Mouse (Mus musculus) stomach, postnatal 0 days (tissue): ENCODE measurements at regions not wholly inside any gene's neighbourhood (a gene's known extent, or its start where the extent isn't known, plus 50 kb on each side); places are given as distances from the start of the nearest gene placed in this dataset.

Experiments
- CTCF ChIP-seq: IDR thresholded peaks from 2 replicates; pipeline ENCODE4 v1.5.1; 2016; ENCODE audit warnings: antibody characterized with exemption, low read depth, mild to moderate bottlenecking, moderate library complexity
- EP300 ChIP-seq: optimal IDR thresholded peaks from 2 replicates; pipeline ENCODE3; 2016; ENCODE audit warnings: antibody characterized with exemption

- no peak for TF ChIP-seq CTCF
- no peak for TF ChIP-seq EP300
These were observed 167.6 kb downstream of the Rnf152 start for GRCm38 (mm10) chr1:105188920-105189266.
